Mouse (Mus musculus): ENCODE results near the gene 1110004F10Rik. TPM values are rescaled to one million over a fixed set of nuclear protein-coding genes. Genes with fewer than 3 reads are reported as not detected.

1110004F10Rik gene
- polyA plus RNA-seq, 1 experiment from 2014 or later, result 156 TPM

- H3K4me1 ChIP-seq, result peaks cover 22% of the 10 kb centered on the region
- H3K27ac ChIP-seq (replicated peaks), result no peak overlapping the region
- H3K9me3 ChIP-seq, result no peaks in the 10 kb centered on the region
- H3K4me3 ChIP-seq, result no peak overlapping the region
- no peak overlapping the region for H3K4me2 ChIP-seq
- WGBS, result 93% methylated on average over 9 of the region's 9 CpGs
- H3K27me3 ChIP-seq (replicated peaks), result no peaks in the 10 kb centered on the region
- peaks cover 75% of the 10 kb centered on the region for H3K36me3 ChIP-seq
- no peak overlapping the region for H3K9ac ChIP-seq
- ATAC-seq (ENCODE audit: extremely low read depth, insufficient number of reproducible peaks, low FRiP score, low TSS enrichment), result no peak
These were observed 63.9 kb downstream of the 1110004F10Rik start for GRCm38 (mm10) chr7:116103091-116103490.

DNA sequence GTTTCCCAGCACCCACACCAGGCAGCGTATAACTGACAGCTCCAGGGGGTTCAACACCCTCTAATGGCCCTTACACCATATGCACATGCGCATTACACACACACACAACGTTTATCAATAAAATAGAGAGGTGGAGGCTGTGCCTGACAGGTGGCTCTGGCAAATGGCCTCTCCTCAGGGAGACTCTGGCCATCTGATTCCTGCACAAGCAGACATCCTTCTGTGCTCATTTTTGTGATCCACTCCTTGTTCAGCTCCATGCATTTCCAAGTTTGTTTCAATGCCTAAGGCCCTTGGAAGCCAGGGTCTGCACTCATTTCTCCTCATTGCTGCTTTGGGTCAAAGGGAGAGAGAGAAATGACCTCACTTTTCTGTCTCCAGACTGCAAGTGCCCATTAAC lies 71.5 kb downstream of the 1110004F10Rik start:
- Histone ChIP-seq H3K9me3 (no peaks in the 10 kb centered on the region), H3K9ac (no peak overlapping the region), H3K4me1 (0 out of 2 replicates have a peak, but pooled peaks cover 6% of the 10 kb centered on the region), H3K4me2 (no peak overlapping the region), H3K27me3 (replicated peaks) (no peaks in the 10 kb centered on the region), H3K36me3 (peaks cover 25% of the 10 kb centered on the region), H3K27ac (replicated peaks) (no peak overlapping the region), H3K4me3 (no peak overlapping the region)
- ATAC-seq (ENCODE audit: extremely low read depth, insufficient number of reproducible peaks, low FRiP score, low TSS enrichment), result no peak
- 65% methylated on average over 3 of the region's 3 CpGs for WGBS

DNA sequence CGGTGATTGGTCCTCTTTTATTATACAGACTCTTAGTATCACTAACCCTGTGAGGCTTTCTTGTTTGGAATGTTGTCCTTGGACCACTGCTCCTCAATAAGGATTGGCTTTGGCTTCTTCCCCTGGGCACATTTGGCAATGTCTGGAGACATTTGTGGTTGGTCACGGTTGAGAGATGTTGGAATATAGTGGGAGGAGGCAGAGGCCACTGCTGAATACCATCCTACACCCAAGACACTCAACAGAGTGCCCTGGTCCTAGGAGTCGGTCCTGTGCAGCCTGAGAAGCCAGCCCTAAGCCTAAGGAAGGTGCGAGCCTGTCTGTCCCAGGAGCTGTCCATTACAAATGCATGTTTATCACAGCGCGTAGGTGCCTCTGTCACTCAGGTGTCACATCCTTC lies 72.3 kb downstream of the 1110004F10Rik start:
- H3K4me1 ChIP-seq, result 0 out of 2 replicates have a peak, but pooled peaks cover 6% of the 10 kb centered on the region
- no peaks in the 10 kb centered on the region for H3K9me3 ChIP-seq
- no peak overlapping the region for H3K4me2 ChIP-seq
- H3K4me3 ChIP-seq, result no peak overlapping the region
- ATAC-seq (ENCODE audit: extremely low read depth, insufficient number of reproducible peaks, low FRiP score, low TSS enrichment), result no peak
- no peak overlapping the region for H3K9ac ChIP-seq
- H3K36me3 ChIP-seq, result peaks cover 16% of the 10 kb centered on the region
- no peaks in the 10 kb centered on the region for H3K27me3 ChIP-seq (replicated peaks)
- 74% methylated on average over 6 of the region's 6 CpGs for WGBS
- H3K27ac ChIP-seq (replicated peaks), result no peak overlapping the region

DNA sequence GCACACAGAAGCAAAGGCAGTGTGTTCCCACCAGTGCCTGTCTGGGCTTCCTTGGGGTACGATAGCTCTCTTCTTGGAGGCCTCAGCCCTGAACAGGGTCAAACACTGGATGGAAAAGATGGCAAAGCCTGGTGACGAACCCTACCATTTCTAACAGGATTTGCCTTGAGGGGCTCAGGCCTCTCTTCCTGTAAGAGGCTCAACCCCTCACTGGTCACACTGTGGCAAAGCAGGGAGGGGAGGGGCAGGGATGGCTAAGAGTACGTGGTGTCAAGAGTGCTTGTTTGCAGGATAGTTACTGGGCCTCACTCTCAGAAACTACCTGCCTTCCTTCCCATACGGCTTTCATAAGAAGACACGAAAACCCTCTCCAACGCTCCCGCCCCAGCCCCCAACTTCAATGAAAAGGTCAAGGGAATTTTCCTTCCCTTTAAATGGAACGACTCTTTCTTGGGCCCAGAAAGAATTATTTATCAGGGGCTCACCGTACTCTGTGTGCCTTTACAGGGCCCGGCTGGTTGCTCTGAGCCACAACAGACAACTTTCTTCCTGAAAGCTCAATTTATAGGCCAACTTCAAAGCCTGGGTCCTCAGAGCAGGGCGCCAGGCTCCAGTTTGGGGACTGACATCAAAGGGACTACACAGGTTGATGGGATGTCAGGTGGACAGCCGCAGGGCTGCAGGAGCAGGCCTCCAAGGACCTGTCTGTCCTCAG lies 76.2 kb downstream of the 1110004F10Rik start:
- Histone ChIP-seq H3K9ac (no peak overlapping the region), H3K4me1 (no peaks in the 10 kb centered on the region), H3K4me3 (no peak overlapping the region), H3K27ac (replicated peaks) (no peak overlapping the region), H3K4me2 (no peak overlapping the region), H3K36me3 (no peaks in the 10 kb centered on the region), H3K9me3 (no peaks in the 10 kb centered on the region), H3K27me3 (replicated peaks) (no peaks in the 10 kb centered on the region)
- ATAC-seq (ENCODE audit: extremely low read depth, insufficient number of reproducible peaks, low FRiP score, low TSS enrichment), result no peak
- WGBS, result 71% methylated on average over 12 of the region's 12 CpGs

DNA sequence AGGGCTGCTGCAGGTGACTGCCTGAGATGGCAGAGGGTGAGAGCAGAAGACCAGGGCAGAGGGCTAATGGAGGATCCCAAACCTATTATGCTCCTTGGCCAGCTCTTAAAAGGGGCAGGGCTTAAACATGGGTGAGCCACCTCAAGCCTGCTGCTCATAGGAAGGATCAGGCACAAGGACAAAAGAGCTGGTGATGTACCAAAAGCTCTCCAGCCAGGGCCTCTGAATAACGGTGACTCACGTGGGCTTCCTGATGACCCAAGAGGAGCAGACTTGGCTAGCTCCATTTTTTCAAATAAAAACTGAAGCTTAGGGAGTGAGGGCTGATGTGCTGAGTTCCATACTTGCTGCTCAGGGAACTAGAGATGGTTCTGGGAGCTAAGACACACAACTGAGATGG lies 76.8 kb downstream of the 1110004F10Rik start:
- no peaks in the 10 kb centered on the region for H3K27me3 ChIP-seq (replicated peaks)
- 65% methylated on average over 2 of the region's 2 CpGs for WGBS

GRCm38 (mm10) chr7:116119306-116119857 lies 80.2 kb downstream of the 1110004F10Rik start:
- no peak overlapping the region for H3K9ac ChIP-seq
- H3K4me1 ChIP-seq, result no peaks in the 10 kb centered on the region
- H3K4me2 ChIP-seq, result no peak overlapping the region
- no peak for ATAC-seq (ENCODE audit: extremely low read depth, insufficient number of reproducible peaks, low FRiP score, low TSS enrichment)
- H3K36me3 ChIP-seq, result peaks cover 13% of the 10 kb centered on the region
- WGBS, result 100% methylated on average over 1 of the region's 1 CpGs
- no peaks in the 10 kb centered on the region for H3K9me3 ChIP-seq
- H3K4me3 ChIP-seq, result no peak overlapping the region
- H3K27me3 ChIP-seq (replicated peaks), result no peaks in the 10 kb centered on the region
- H3K27ac ChIP-seq (replicated peaks), result no peak overlapping the region

More for the DNA sequence above, 76.8 kb downstream of the 1110004F10Rik start:
- no peak for ATAC-seq (ENCODE audit: extremely low read depth, insufficient number of reproducible peaks, low FRiP score, low TSS enrichment)
- Histone ChIP-seq H3K4me1 (no peaks in the 10 kb centered on the region), H3K9ac (no peak overlapping the region), H3K27ac (replicated peaks) (no peak overlapping the region), H3K4me3 (no peak overlapping the region), H3K36me3 (no peaks in the 10 kb centered on the region), H3K9me3 (no peaks in the 10 kb centered on the region), H3K4me2 (no peak overlapping the region)

DNA sequence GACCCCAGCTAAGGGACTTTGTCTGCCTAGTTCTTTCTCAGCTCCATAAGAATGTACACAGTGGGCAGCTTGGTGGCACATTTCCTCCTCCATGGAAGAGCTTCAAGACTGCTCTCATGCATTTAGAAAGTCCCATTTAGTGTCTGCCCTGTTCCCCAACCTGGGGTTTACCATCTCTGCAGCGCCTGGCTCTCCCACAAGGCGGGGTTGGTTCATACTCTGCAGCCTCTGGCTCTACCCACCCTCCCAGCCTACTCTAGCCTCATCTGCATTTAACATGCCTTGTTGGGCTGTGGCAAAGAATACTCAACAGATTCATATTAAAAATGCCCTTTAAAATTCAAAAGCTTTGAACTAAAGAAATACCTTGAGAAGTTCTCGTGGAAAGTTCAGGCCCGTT lies 81.5 kb downstream of the 1110004F10Rik start:
- Histone ChIP-seq H3K4me2 (no peak overlapping the region), H3K27ac (replicated peaks) (no peak overlapping the region), H3K9ac (no peak overlapping the region), H3K4me1 (no peaks in the 10 kb centered on the region), H3K4me3 (no peak overlapping the region), H3K27me3 (replicated peaks) (no peaks in the 10 kb centered on the region), H3K9me3 (no peaks in the 10 kb centered on the region), H3K36me3 (peaks cover 26% of the 10 kb centered on the region)
- no peak for ATAC-seq (ENCODE audit: extremely low read depth, insufficient number of reproducible peaks, low FRiP score, low TSS enrichment)
- WGBS, result 86% methylated on average over 4 of the region's 4 CpGs

- H3K4me3 ChIP-seq, result no peak overlapping the region
- H3K27ac ChIP-seq (replicated peaks), result no peak overlapping the region
- ATAC-seq (ENCODE audit: extremely low read depth, insufficient number of reproducible peaks, low FRiP score, low TSS enrichment), result no peak
- 73% methylated on average over 11 of the region's 11 CpGs for WGBS
- no peaks in the 10 kb centered on the region for H3K9me3 ChIP-seq
- peaks cover 27% of the 10 kb centered on the region for H3K36me3 ChIP-seq
- H3K4me2 ChIP-seq, result no peak overlapping the region
- no peak overlapping the region for H3K9ac ChIP-seq
- no peaks in the 10 kb centered on the region for H3K4me1 ChIP-seq
- H3K27me3 ChIP-seq (replicated peaks), result no peaks in the 10 kb centered on the region
These were observed 82.0 kb downstream of the 1110004F10Rik start for GRCm38 (mm10) chr7:116121202-116121601.

DNA sequence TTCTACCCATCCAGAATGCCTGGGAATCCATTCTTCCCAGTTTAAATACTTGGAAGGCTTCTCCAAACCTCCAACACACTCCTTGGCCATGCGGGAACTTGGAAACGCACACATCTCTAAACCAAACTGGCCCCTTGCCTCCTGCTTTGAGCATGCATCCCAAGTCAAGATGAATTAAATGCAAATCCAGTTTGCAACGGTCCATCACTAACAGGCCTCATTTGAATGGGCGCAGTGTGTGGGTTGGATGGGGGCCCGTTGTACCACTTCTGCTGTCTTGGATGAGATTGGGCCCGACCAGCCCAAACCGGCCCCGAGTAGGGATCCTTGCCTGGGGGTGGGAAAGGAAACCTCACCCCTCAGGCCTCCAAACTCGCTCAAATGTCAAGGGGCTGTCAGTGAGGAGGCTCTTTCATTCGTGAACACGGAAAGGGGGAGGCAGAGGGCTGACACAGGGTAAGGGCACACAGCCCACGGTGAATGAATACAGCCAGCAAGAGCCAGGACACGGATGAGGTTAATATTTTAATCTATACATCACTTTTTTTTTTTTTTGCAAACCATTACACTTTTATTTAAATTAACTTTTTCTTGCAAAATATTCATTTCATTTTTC lies 83.9 kb downstream of the 1110004F10Rik start:
- no peak for ATAC-seq (ENCODE audit: extremely low read depth, insufficient number of reproducible peaks, low FRiP score, low TSS enrichment)
- no peak overlapping the region for H3K4me3 ChIP-seq
- peaks cover 42% of the 10 kb centered on the region for H3K36me3 ChIP-seq
- no peaks in the 10 kb centered on the region for H3K9me3 ChIP-seq
- no peaks in the 10 kb centered on the region for H3K27me3 ChIP-seq (replicated peaks)
- H3K4me2 ChIP-seq, result no peak overlapping the region
- no peak overlapping the region for H3K9ac ChIP-seq
- WGBS, result 66% methylated on average over 13 of the region's 13 CpGs
- H3K4me1 ChIP-seq, result no peaks in the 10 kb centered on the region
- no peak overlapping the region for H3K27ac ChIP-seq (replicated peaks)

- Histone ChIP-seq H3K9me3 (no peaks in the 10 kb centered on the region), H3K4me2 (no peak overlapping the region), H3K27ac (replicated peaks) (no peak overlapping the region), H3K9ac (no peak overlapping the region), H3K4me1 (no peaks in the 10 kb centered on the region), H3K27me3 (replicated peaks) (no peaks in the 10 kb centered on the region), H3K4me3 (no peak overlapping the region), H3K36me3 (peaks cover 47% of the 10 kb centered on the region)
- no peak for ATAC-seq (ENCODE audit: extremely low read depth, insufficient number of reproducible peaks, low FRiP score, low TSS enrichment)
- WGBS, result 70% methylated on average over 2 of the region's 2 CpGs
These were observed 84.4 kb downstream of the 1110004F10Rik start for GRCm38 (mm10) chr7:116123597-116123985.

DNA sequence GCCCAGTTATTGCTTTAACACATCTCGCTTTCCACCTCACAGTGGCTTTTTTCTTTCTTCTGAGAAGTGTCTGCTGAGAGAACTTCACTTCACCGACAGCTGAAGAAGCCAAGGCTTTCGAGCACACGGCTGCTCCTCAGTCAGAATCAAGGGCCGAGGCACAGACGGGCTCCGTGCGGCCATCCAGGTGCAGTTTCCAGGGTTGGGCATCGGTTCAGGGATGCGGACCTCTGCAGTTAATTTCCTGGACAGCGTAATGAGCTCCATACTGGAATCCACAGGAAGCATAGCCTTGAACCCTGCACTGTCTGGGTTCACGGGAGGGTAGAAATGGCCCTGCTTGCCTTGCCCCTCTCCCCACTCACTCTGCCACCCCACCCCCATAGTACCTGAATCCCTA lies 84.9 kb downstream of the 1110004F10Rik start:
- H3K36me3 ChIP-seq, result peaks cover 52% of the 10 kb centered on the region
- no peak overlapping the region for H3K4me3 ChIP-seq
- no peaks in the 10 kb centered on the region for H3K4me1 ChIP-seq
- no peak overlapping the region for H3K9ac ChIP-seq
- WGBS, result 93% methylated on average over 12 of the region's 12 CpGs
- no peak overlapping the region for H3K4me2 ChIP-seq
- no peaks in the 10 kb centered on the region for H3K9me3 ChIP-seq
- H3K27ac ChIP-seq (replicated peaks), result no peak overlapping the region
- ATAC-seq (ENCODE audit: extremely low read depth, insufficient number of reproducible peaks, low FRiP score, low TSS enrichment), result no peak
- no peaks in the 10 kb centered on the region for H3K27me3 ChIP-seq (replicated peaks)

DNA sequence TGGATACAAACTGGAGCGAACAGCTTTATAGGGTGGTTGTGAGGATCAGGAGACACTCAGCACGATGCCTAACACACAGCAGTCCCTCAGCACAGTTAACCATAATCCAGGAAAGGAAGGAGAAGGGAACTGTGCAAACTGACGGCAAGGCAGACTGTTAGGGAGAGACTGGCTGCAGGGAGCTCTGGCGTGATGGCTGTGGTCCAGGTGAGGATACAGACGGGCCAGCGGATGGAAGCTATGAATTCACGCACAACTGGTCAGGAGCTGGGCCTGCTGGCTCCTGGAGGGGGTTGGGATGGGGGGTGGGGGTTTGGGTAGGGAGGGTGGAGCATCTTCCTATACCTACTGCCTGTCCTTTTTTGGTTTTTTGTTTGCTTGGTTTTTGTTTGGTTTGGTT lies 86.5 kb downstream of the 1110004F10Rik start:
- Histone ChIP-seq H3K4me1 (no peaks in the 10 kb centered on the region), H3K36me3 (peaks cover 60% of the 10 kb centered on the region), H3K9me3 (no peaks in the 10 kb centered on the region), H3K4me2 (no peak overlapping the region), H3K27ac (replicated peaks) (no peak overlapping the region), H3K9ac (no peak overlapping the region), H3K4me3 (no peak overlapping the region), H3K27me3 (replicated peaks) (no peaks in the 10 kb centered on the region)
- ATAC-seq (ENCODE audit: extremely low read depth, insufficient number of reproducible peaks, low FRiP score, low TSS enrichment), result no peak
- 71% methylated on average over 7 of the region's 7 CpGs for WGBS
